Mouse (Mus musculus) cerebellum, adult 2 months (tissue): ENCODE results near the gene Zan. TPM values are rescaled to one million over a fixed set of nuclear protein-coding genes. Genes with fewer than 3 reads are reported as not detected.
A peak's percentile ranks its signal among the peaks of the same experiment; 100 is the strongest.

Experiments
- DNase-seq, 2 experiments: peaks; one replicate each; pipeline ENCODE4 v3.0.0; 2021
- H3K27ac ChIP-seq: fragments of 200-500 bp; 2 replicates; pipeline ENCODE4 v1.5.1; 2012; ENCODE audit warnings: low read length, control low read depth, inconsistent platforms; ENCODE audit not compliant: insufficient read depth
- H3K27me3 ChIP-seq: fragments of 200-500 bp; 2 replicates; pipeline ENCODE4 v1.6.1; 2012; ENCODE audit warnings: inconsistent platforms, mild to moderate bottlenecking, low read length, moderate library complexity; ENCODE audit not compliant: control insufficient read depth, insufficient read depth
- H3K4me1 ChIP-seq: fragments of 200-500 bp; 2 replicates; pipeline ENCODE4 v1.6.1; 2011; ENCODE audit warnings: low read length; ENCODE audit not compliant: control insufficient read depth, insufficient read depth
- H3K4me3 ChIP-seq: fragments of 200-500 bp; replicated peaks from 2 replicates; pipeline ENCODE3; 2011; ENCODE audit warnings: mild to moderate bottlenecking, low read depth, low read length, control low read depth; ENCODE audit not compliant: insufficient read depth
- CTCF ChIP-seq: fragments of 200-500 bp; IDR thresholded peaks from 2 replicates; pipeline ENCODE4 v1.5.1; 2011; ENCODE audit warnings: low read depth, mild to moderate bottlenecking, control low read depth, low read length, moderate library complexity, borderline replicate concordance; ENCODE audit not compliant: insufficient read depth
- POLR2A ChIP-seq: fragments of 200-500 bp; IDR thresholded peaks from 2 replicates; pipeline ENCODE4 v1.6.1; 2011; ENCODE audit warnings: low read length, control low read depth, borderline replicate concordance; ENCODE audit not compliant: insufficient read depth
- WGBS: fragments of 180-500 bp; shearing (Covaris S2); methylation state at CpG from one replicate; pipeline ENCODE4 v1.1.7; 2018; 5-methylcytosine and 5-hydroxymethylcytosine counted together
- polyA plus RNA-seq: library from polyadenylated mRNA; depleted of rRNA; stranded (reverse); fragments of >200 nt; gene quantifications from 2 replicates; pipeline ENCODE4 v1.2.3, GENCODE M21; 2012

The Zan gene
- polyA plus RNA-seq, 1 experiment, result 0.31 TPM

- WGBS, result 47% methylated on average over 7 of the region's 7 CpGs
- TF ChIP-seq POLR2A (no peak), CTCF (no peak)
- H3K27ac ChIP-seq, result no peak overlapping the region
- no peaks in the 10 kb centered on the region for H3K4me1 ChIP-seq
- no peak for DNase-seq
- H3K27me3 ChIP-seq, result no peaks in the 10 kb centered on the region; the same call in 1 of the 2 replicates
- H3K4me3 ChIP-seq, result no peak overlapping the region
Measured at GRCm38 (mm10) chr5:137347856-137348255, 129.0 kb downstream of the Zan start.

- WGBS, result 83% methylated on average over 4 of the region's 4 CpGs
- H3K4me1 ChIP-seq, result no peaks in the 10 kb centered on the region
- TF ChIP-seq CTCF (no peak), POLR2A (no peak)
- no peaks in the 10 kb centered on the region; the same call in 1 of the 2 replicates for H3K27me3 ChIP-seq
- DNase-seq, result no peak
- no peak overlapping the region for H3K4me3 ChIP-seq
- no peak overlapping the region for H3K27ac ChIP-seq
Measured at GRCm38 (mm10) chr5:137346983-137347382, 129.9 kb downstream of the Zan start.

- no peak overlapping the region for H3K27ac ChIP-seq
- no peak for TF ChIP-seq CTCF
- TF ChIP-seq POLR2A, result no peak
- no peak overlapping the region for H3K4me3 ChIP-seq
- no peaks in the 10 kb centered on the region for H3K4me1 ChIP-seq
- no peaks in the 10 kb centered on the region; the same call in 1 of the 2 replicates for H3K27me3 ChIP-seq
- DNase-seq, result no peak
- 98% methylated on average over 1 of the region's 1 CpGs for WGBS
Measured at GRCm38 (mm10) chr5:137346388-137346787, 130.5 kb downstream of the Zan start.

GRCm38 (mm10) chr5:137345821-137346220 lies 131.0 kb downstream of the Zan start:
- Histone ChIP-seq H3K4me1 (no peaks in the 10 kb centered on the region), H3K27me3 (no peaks in the 10 kb centered on the region; the same call in 1 of the 2 replicates), H3K27ac (no peak overlapping the region), H3K4me3 (no peak overlapping the region)
- no peak for TF ChIP-seq POLR2A
- TF ChIP-seq CTCF, result no peak
- WGBS, result 21% methylated on average over 9 of the region's 9 CpGs
- DNase-seq, result no peak

- H3K27me3 ChIP-seq, result no peaks in the 10 kb centered on the region; the same call in 1 of the 2 replicates
- no peak for DNase-seq
- no peak overlapping the region for H3K4me3 ChIP-seq
- 0 out of 2 replicates have a peak, but pooled peaks cover 4% of the 10 kb centered on the region for H3K4me1 ChIP-seq
- no peak for TF ChIP-seq POLR2A
- TF ChIP-seq CTCF, result no peak
- H3K27ac ChIP-seq, result no peak overlapping the region
Measured at GRCm38 (mm10) chr5:137343869-137344268, 133.0 kb downstream of the Zan start.

- Histone ChIP-seq H3K4me3 (no peak overlapping the region), H3K27me3 (no peaks in the 10 kb centered on the region; the same call in 1 of the 2 replicates), H3K27ac (no peak overlapping the region), H3K4me1 (0 out of 2 replicates have a peak, but pooled peaks cover 4% of the 10 kb centered on the region)
- TF ChIP-seq CTCF, result no peak
- no peak for TF ChIP-seq POLR2A
- no peak for DNase-seq
- WGBS, result 96% methylated on average over 5 of the region's 5 CpGs
Measured at GRCm38 (mm10) chr5:137343412-137343811, 133.5 kb downstream of the Zan start.

GRCm38 (mm10) chr5:137342407-137343012 lies 134.4 kb downstream of the Zan start:
- no peak overlapping the region for H3K27ac ChIP-seq
- TF ChIP-seq POLR2A (no peak), CTCF (no peak)
- DNase-seq, result no peak
- H3K4me3 ChIP-seq, result no peak overlapping the region
- H3K27me3 ChIP-seq, result no peaks in the 10 kb centered on the region; the same call in 1 of the 2 replicates
- 74% methylated on average over 7 of the region's 7 CpGs for WGBS
- H3K4me1 ChIP-seq, result 0 out of 2 replicates have a peak, but pooled peaks cover 7% of the 10 kb centered on the region

- Histone ChIP-seq H3K27me3 (no peaks in the 10 kb centered on the region), H3K4me1 (0 out of 2 replicates have a peak, but pooled peaks cover 7% of the 10 kb centered on the region), H3K27ac (peak overlapping the region; percentile 69), H3K4me3 (no peak overlapping the region)
- whole genome bisulfite sequencing, result 75% methylated on average over 6 of the region's 6 CpGs
- TF ChIP-seq CTCF (no peak), POLR2A (no peak)
- no peak for DNase-seq
Measured at GRCm38 (mm10) chr5:137340222-137340621, 136.6 kb downstream of the Zan start.
